Mouse (Mus musculus) kidney, postnatal 0 days (tissue): Measurements from ENCODE around the gene Zbtb7b. TPM values are rescaled to one million over a fixed set of nuclear protein-coding genes. Genes with fewer than 3 reads are reported as not detected.
A peak's percentile ranks its signal among the peaks of the same experiment; 100 is the strongest.

Source experiments
- ATAC-seq: fragments of 200-750 bp; cut with Nextera tagmentation; replicated peaks from 2 replicates; pipeline ENCODE4 v1.8.0; 2017; ENCODE audit warnings: low read depth, moderate number of reproducible peaks, moderate TSS enrichment, moderate library complexity; ENCODE audit not compliant: low FRiP score
- DNase-seq: peaks from one replicate; pipeline ENCODE4 v3.0.0-alpha.2; 2016; ENCODE audit warnings: low spot score
- H3K27ac ChIP-seq: fragments of 300-500 bp; sonication (generic); 2 replicates; pipeline ENCODE4 v1.5.1; 2014; ENCODE audit warnings: mild to moderate bottlenecking
- H3K27me3 ChIP-seq: fragments of 300-500 bp; sonication (generic); 2 replicates; pipeline ENCODE4 v1.6.1; 2014; ENCODE audit warnings: low read length, mixed read lengths; ENCODE audit not compliant: insufficient read depth
- H3K36me3 ChIP-seq: fragments of 300-500 bp; sonication (generic); 2 replicates; pipeline ENCODE4 v1.6.1; 2014; ENCODE audit warnings: low read length, mixed read lengths; ENCODE audit not compliant: insufficient read depth
- H3K4me1 ChIP-seq: fragments of 300-500 bp; sonication (generic); replicated peaks from 2 replicates; pipeline ENCODE4 v1.6.1; 2014; ENCODE audit warnings: antibody characterized with exemption, low read length, mixed read lengths; ENCODE audit not compliant: insufficient read depth
- H3K4me2 ChIP-seq: fragments of 300-500 bp; sonication (generic); 2 replicates; pipeline ENCODE4 v1.6.1; 2014; ENCODE audit warnings: mild to moderate bottlenecking, low read length, moderate library complexity, mixed read lengths
- H3K4me3 ChIP-seq: fragments of 300-500 bp; sonication (generic); replicated peaks from 2 replicates; pipeline ENCODE4 v1.5.1; 2014; ENCODE audit warnings: low read depth, low read length
- H3K9ac ChIP-seq: fragments of 300-500 bp; sonication (generic); 2 replicates; pipeline ENCODE4 v1.6.1; 2014; ENCODE audit warnings: low read depth, low read length
- H3K9me3 ChIP-seq: fragments of 300-500 bp; sonication (generic); replicated peaks from 2 replicates; pipeline ENCODE4 v1.6.1; 2016; ENCODE audit warnings: low read length, inconsistent platforms, mixed read lengths
- CTCF ChIP-seq: IDR thresholded peaks from 2 replicates; pipeline ENCODE4 v1.5.1; 2016; ENCODE audit warnings: antibody characterized with exemption, low read depth, mild to moderate bottlenecking, moderate library complexity
- WGBS: fragments of 180-500 bp; shearing (Covaris S2); extraction: QIAGEN DNeasy Blood & Tissue Kit; methylation state at CpG from one replicate; pipeline ENCODE4 v1.1.7; 2014; 5-methylcytosine and 5-hydroxymethylcytosine counted together
- polyA plus RNA-seq: library from polyadenylated mRNA; unstranded; fragments of >200 nt; fragmentation: Nextera tagmentation; extraction: Ambion mirVana; gene quantifications from 2 replicates; pipeline ENCODE4 v1.2.1, GENCODE M21; 2015

Zbtb7b gene
- polyA plus RNA-seq, 1 experiment from 2014 or later = 4.3 TPM

DNA sequence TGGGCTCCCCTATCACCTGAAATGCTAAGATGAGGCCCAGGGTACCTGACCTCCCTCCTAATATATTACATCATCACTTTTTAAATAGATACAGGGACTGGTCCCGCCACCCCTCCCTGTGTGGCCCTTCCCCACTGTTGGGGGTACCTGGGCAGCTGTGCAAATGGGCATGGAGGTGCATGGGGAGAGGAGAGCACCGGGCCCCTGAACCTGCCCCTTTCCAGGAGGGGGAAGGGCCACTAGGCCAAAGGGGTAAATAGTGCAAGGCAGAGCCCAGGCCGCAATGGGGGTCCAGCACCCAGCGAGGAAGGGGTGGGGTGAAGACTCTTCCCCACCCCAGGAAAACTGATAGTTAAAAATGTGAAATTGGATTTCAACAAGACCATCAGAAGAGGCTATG lies 16.7 kb downstream of the Zbtb7b start:
- no peak for TF ChIP-seq CTCF
- H3K4me1 ChIP-seq = peaks cover 4% of the 10 kb centered on the region; the same call in 1 of the 2 replicates
- H3K27me3 ChIP-seq = no peaks in the 10 kb centered on the region
- 0 out of 2 replicates have a peak, but pooled peaks cover 12% of the 10 kb centered on the region for H3K36me3 ChIP-seq
- no peaks in the 10 kb centered on the region for H3K9me3 ChIP-seq
- ATAC-seq = no peak
- H3K9ac ChIP-seq = no peak overlapping the region
- peak overlapping the region; percentile 60 for H3K4me2 ChIP-seq
- 81% methylated on average over 4 of the region's 4 CpGs for WGBS
- DNase-seq = no peak
- H3K27ac ChIP-seq = peak overlapping the region; percentile 70; the same call in 1 of the 2 replicates
- H3K4me3 ChIP-seq = no peak overlapping the region

DNA sequence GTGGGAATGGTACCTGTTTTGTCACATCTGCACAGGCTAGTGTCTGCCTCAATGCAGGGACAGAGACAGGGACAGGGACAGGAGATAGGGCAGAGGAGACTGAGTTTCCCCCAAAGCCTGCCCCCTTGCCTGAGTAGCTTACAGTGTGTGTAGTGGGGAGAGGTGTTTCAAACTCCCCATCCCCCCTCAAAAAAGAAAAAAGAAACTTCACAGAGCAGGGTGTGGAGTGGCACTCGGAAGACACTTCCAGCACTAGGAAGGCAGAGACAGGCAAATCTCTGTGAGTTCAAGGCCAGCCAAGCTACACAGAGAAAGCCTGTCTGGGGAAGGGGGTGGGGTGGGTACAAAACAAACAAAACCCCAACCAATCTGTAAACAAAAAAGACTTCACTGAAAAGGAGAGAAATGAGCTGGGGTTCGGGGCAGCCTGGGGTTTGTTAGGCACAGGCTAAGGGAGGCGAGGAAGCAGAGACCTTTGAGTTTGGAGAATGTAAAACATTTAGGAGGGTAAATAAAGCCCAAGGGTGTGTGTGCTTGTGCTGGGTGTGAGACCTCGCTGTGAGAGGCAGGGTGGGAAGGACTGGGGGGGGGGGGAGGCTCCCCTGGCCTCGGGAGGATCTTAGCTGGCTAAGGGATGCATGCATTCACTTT lies 20.9 kb downstream of the Zbtb7b start:
- no peaks in the 10 kb centered on the region for H3K36me3 ChIP-seq
- no peak overlapping the region for H3K4me3 ChIP-seq
- no peak overlapping the region for H3K9ac ChIP-seq
- ATAC-seq (no peak), DNase-seq (no peak)
- 47% methylated on average over 5 of the region's 5 CpGs for WGBS
- H3K4me1 ChIP-seq = peaks cover 4% of the 10 kb centered on the region; the same call in 1 of the 2 replicates
- H3K27me3 ChIP-seq = no peaks in the 10 kb centered on the region
- no peak overlapping the region for H3K4me2 ChIP-seq
- H3K27ac ChIP-seq = no peak overlapping the region
- no peak for TF ChIP-seq CTCF
- H3K9me3 ChIP-seq = no peaks in the 10 kb centered on the region

DNA sequence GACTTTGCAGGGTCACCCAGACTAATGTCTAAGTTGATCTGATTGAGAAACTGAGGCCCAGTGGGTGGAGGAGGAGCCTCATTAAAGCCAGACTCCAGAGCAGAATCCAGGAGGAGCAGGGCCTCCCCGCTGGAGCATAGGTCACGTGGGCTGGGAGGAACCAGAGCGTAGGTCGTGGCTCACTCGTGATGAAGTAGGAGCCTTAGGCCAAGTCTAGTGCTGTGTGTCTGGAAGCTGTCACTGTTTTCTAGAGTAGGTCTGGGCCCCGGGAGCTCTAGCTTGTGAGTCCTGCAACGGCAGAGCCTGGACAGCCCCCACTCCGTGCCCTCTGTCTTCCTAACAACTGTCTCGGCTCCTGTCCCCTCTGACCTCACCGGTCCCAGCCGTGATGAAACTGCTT lies 27.2 kb downstream of the Zbtb7b start:
- DNase-seq (no peak), ATAC-seq (no peak)
- 47% methylated on average over 11 of the region's 11 CpGs for WGBS
- Histone ChIP-seq H3K9me3 (no peaks in the 10 kb centered on the region), H3K4me3 (no peak overlapping the region), H3K27ac (no peak overlapping the region), H3K9ac (no peak overlapping the region), H3K4me2 (no peak overlapping the region), H3K36me3 (no peaks in the 10 kb centered on the region), H3K4me1 (no peaks in the 10 kb centered on the region), H3K27me3 (no peaks in the 10 kb centered on the region)
- TF ChIP-seq CTCF = no peak

DNA sequence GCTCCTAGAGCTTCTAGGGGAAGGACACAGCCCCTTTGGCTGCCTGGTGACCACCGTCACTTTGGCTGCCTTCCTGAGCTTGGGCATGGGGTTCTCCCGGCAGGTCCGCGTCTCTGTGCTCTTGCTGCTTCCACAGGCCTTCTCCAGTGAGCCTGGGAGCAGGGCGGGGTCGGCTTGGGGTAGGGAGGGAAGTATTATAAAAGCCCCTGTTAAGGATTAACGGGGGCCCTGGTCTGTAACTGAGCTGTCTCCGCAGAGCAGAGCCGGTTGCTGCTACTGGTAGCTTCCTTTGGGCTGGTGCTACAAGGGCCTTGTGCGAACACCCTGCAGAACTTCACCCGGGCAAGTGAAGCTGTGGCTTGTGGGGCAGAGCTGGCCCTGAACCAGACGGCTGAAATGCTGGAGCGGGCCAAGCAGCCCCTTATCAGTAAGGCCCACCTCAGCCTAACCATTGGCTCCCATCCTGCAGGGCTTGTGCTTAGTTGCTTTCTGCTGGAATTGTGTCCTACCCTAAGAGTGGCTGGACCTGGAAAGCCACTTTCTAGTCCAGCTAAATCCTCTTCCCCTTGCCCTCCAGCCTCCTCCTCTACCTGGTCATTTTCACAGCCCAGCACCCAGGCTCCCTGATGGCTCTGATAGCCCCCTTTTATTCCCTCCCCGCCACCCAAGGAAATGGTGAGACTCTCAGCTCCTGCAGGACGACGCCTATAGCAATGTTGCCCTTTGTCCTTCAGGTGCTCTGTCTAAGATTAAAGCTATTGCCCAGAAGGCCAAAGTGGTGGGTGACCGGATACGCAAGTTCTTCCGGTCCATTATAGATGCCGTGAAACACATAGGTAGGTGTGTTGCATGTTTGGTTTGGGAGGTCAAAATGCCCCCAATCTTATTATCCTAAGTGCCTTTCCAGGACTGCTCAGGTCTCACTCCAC lies 28.8 kb downstream of the Zbtb7b start:
- WGBS = 61% methylated on average over 20 of the region's 20 CpGs
- H3K4me2 ChIP-seq = no peak overlapping the region

GRCm38 (mm10) chr3:89365153-89365485 lies 29.5 kb downstream of the Zbtb7b start, which contains the start of gene Dcst1:
Gene Dcst1, minus strand, starts transcription at chr3:89365253.
- DNase-seq = no peak
- no peak within 1 kb of the TSS for H3K27ac ChIP-seq
- H3K9ac ChIP-seq = no peak within 1 kb of the TSS
- no peak for TF ChIP-seq CTCF
- no peaks in the 10 kb centered on the region for H3K36me3 ChIP-seq
- H3K27me3 ChIP-seq = no peaks in the 10 kb centered on the region
- H3K4me3 ChIP-seq = no peak within 1 kb of the TSS
- no peaks in the 10 kb centered on the region for H3K9me3 ChIP-seq
- no peak within 1 kb of the TSS for H3K4me2 ChIP-seq
- 86% methylated on average over 11 of the region's 11 CpGs for WGBS
- no peaks in the 10 kb centered on the region for H3K4me1 ChIP-seq
- ATAC-seq = no peak

More for the DNA sequence above, 28.8 kb downstream of the Zbtb7b start:
- Histone ChIP-seq H3K9ac (no peak overlapping the region), H3K27me3 (no peaks in the 10 kb centered on the region), H3K4me1 (no peaks in the 10 kb centered on the region), H3K36me3 (no peaks in the 10 kb centered on the region), H3K4me3 (no peak overlapping the region), H3K27ac (no peak overlapping the region), H3K9me3 (no peaks in the 10 kb centered on the region)
- no peak for TF ChIP-seq CTCF
- DNase-seq = no peak
- peak; percentile 34; the same call in 1 of the 2 replicates for ATAC-seq

DNA sequence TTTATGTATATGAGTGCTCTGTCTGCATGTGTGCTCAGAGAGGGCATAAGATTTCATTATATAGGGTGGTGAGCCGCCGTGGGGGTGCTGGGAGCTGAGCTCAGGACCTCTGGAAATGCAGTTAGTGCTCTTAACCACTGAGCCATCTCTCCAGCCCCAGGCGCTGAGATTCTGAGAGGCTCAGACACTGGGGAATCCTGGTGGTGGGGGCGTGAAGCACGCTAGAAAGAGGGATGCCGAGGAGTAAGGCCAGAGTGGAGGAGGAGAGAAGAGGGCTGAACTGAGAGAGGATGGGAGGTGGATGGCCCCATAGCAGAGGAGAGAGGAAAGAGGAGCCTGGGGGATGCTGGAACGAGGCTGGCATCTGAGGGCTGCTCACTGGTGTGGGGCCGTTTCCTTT lies 29.9 kb downstream of the Zbtb7b start:
- TF ChIP-seq CTCF = no peak
- ATAC-seq (no peak), DNase-seq (no peak)
- Histone ChIP-seq H3K4me1 (no peaks in the 10 kb centered on the region), H3K27ac (no peak overlapping the region), H3K9ac (no peak overlapping the region), H3K9me3 (no peaks in the 10 kb centered on the region), H3K36me3 (no peaks in the 10 kb centered on the region), H3K4me2 (no peak overlapping the region), H3K4me3 (no peak overlapping the region), H3K27me3 (no peaks in the 10 kb centered on the region)
- 60% methylated on average over 8 of the region's 8 CpGs for WGBS
